Mouse (Mus musculus) c-Kit-positive CD71-positive TER-119-positive erythroid progenitor cells, embryonic 14.5 days (primary cell): Measurements from ENCODE around the gene Cyb561.
A peak's percentile ranks its signal among the peaks of the same experiment; 100 is the strongest.

Experiments used
- DNase-seq: peaks from one replicate; pipeline ENCODE4 v3.0.0-alpha.2; 2013; ENCODE audit warnings: low spot score

Gene Cyb561

DNA sequence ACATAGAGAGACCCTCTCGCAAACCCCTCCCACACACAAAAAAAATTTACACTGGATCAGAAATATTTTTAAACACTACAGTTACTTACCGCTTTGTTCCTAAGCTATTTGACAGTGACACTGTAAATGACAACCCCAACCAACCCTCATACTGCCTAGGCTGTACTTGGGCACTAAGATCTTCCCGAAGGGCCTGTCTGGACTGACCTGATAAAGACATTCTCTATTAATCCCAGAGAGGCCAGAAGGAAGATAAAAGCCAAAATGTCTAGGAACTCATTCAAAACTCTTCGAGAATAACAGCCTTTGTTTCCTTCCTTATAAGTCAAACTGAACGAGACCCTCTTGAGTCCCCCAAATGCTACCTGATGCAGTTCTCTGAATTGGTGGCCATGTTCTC lies 31.9 kb downstream of the Cyb561 start:
- peak; percentile 48 for DNase-seq

DNA sequence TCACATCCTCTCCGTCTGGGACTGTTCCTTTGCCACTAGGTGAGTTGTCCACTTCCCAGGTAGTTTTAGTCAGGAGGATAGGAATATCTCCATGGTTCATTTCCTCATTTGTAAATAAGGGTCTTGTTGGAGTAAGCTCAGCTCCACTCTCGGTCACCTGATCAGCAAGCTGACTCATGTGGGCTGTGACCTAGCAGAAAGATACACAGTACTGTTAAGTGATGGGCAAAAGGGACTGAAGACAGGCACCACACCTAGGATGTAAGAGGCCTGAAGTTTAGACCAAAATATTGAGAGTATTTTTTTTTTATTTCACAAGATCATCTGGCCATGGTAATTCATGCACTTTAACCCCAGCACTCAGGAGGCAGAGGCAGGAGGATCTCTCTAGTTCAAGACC lies 32.3 kb downstream of the Cyb561 start:
- DNase-seq, result no peak

DNA sequence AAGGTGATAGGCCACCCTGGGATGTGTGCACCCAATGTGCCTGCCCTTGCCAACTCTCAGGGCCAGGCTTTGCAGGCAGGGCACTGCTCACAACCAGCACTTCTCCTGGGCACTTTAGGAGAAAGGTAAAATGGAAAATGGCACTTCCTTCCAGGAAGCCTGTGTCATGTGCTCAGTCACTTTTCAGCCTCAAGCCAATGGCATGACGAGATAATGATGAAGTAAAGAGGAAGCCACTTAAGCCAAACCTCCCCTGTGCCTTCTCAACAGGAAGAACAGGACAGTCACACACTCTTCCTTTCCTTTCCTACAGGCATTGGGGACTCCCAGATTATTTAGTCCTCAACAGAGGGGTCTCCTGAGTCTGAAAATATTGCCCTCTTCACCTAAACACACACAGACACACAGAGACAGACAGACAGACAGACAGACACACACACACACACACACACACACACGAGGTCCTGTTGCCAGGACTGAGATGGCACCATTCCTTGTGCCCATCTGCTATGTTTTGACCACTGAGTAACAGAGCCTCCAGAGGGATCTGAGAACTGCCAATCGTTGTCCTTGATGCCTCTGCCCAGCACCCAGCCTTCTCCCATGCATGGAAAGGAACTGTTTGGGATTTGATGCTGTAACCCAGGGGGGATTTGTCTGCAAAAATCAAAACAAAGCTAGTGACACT lies 32.9 kb downstream of the Cyb561 start:
- no peak for DNase-seq

DNA sequence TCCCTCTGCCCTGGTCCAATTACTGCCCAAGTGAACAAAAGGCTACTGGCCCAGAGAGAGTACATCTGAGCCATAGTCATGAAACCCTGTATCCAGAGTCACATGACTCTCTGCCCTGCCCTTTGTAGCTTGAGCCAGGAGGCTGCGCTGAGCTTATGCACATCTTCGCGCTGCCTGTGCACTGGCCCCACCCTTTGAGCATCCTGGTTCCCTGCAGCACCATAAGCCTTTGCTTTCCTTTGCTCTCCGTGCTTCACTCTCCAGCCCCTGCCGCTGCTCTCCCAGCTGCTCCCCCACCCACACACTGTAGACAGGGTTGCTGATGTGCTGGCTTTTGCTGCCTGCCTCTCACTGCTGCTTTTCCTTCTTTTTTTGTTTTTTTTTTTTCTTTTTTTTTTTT lies 39.6 kb downstream of the Cyb561 start:
- no peak for DNase-seq

DNA sequence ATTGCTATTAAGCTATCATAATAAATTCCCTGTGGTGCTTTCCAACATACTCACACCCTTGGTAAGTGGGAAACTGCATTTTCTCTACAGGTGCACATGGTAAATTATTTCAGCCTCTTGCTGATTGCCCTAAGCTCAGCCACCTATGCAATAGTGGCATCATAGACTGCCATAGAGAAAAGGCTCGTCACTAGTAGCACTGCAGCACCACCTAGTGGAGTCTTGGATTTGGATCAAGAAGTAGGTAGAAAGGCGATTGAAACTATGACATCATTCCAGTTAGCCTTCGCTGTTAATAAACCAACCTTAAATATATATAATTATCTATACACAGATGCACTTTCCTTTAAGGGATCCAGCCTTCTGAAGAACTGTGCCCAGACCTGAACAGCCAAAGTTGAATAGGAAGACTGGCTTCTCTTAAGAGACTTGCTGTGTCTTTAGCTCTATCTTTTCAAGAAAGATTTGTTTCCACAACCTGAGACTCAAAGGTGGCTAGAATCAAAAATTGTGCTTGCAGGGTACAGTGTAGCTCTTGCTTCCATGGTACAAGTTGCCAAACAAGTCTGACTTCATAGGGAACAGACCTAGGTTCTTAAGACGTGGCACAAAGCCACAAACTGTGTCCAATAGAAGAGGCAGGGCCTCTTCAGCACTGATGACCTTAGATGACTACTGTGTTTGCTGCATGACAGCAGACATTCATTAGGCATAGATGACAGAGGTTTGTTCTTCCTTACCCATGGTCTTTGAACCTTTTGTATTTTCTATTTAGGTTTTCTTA lies 41.4 kb downstream of the Cyb561 start:
- peak; percentile 72 for DNase-seq

DNA sequence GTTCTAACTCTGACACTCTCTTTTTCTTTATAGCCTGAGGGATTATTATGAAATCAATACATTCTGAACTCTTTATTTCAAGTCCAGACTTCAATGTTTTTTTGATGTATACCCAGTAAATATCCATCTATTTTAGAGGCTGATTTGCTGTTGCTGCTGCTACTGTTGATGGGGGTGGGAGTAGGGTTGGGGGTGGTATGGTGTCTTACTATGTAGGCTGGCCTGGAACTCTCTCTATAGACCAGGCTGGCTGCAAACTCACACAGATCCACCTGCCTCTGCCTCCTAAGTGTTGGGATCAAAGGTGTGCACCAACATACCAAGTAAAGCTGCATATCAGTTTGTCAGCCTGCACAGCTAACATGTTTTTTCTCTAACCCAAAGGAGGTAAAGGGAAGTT lies 42.0 kb downstream of the Cyb561 start:
- no peak for DNase-seq

- DNase-seq, result no peak
These were observed 43.5 kb downstream of the Cyb561 start for GRCm38 (mm10) chr11:105909617-105910016.

DNA sequence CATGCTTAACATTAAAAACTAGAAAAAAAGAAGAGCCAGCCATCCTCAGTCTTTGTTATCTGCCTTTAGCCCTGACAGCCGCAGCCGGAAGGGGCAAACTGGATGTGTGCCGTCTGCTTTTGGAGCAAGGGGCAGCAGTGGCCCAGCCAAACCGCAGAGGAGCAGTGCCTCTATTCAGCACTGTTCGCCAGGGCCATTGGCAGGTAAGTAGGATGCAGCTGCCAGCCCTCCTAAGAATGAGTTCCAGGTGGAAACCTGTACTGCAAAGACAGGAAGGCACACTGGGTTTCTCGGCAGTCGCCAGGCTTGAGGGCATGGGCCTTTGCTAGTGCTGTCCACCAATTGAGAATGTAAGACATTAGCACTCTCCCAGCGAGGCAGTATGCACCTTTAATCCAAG lies 44.2 kb downstream of the Cyb561 start:
- DNase-seq, result no peak

- no peak for DNase-seq
These were observed 45.8 kb downstream of the Cyb561 start for GRCm38 (mm10) chr11:105907381-105907780.

- DNase-seq, result no peak
These were observed 47.5 kb downstream of the Cyb561 start for GRCm38 (mm10) chr11:105905529-105906213.

- DNase-seq, result no peak
These were observed 50.2 kb downstream of the Cyb561 start for GRCm38 (mm10) chr11:105902956-105903355.

DNA sequence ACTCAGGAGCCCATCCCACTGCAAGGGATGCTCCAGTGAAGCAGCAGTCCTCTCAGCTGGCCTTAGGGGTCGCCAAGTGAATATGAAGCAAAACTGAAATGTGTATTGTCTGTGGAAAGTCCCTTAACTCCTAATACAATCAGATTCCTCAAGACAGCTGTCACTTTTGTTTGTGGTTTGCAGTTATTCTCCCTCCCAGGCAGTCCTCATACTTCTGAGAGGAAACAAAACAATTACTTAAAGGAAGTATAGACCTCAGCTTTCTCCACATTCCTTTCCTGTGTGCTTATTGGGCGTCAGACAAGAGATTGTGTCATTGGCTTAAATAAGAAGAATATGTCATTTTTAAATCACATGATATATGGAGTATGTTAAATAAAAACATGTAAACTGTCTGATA lies 51.6 kb downstream of the Cyb561 start:
- no peak for DNase-seq

- no peak for DNase-seq
These were observed 54.0 kb downstream of the Cyb561 start for GRCm38 (mm10) chr11:105899151-105899550.

GRCm38 (mm10) chr11:105887281-105887680 lies 65.9 kb downstream of the Cyb561 start:
- no peak for DNase-seq

DNA sequence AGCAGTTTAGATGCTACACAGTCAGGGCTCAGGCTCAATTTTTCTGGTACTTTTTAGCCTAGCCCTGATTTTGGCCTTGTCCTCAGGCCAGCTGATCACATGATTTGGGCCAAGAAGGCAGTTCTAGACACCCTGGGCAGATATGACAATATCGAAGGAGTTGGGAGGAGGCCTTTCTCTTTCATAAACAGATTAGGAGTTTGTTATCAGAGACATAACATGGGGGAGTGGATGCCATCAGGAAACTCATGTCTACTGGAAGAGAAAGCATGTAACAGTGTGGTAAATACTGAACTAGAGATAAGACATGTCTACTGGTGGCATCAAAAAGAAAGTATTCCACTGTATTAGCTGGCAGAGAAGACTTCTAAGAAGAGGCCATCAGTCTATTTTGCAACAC lies 67.6 kb downstream of the Cyb561 start:
- DNase-seq, result no peak
